Mouse (Mus musculus) bone marrow macrophage, adult 2 months (primary cell): Measurements from ENCODE around the gene Meiob.

Source experiments
- CTCF ChIP-seq: IDR thresholded peaks from 2 replicates; pipeline ENCODE4 v1.5.1; 2012; ENCODE audit warnings: low read depth, mild to moderate bottlenecking, low read length, moderate library complexity
- POLR2A ChIP-seq: IDR thresholded peaks from 2 replicates; pipeline ENCODE4 v1.6.1; 2012; ENCODE audit warnings: mild to moderate bottlenecking, low read depth, low read length, borderline replicate concordance

DNA sequence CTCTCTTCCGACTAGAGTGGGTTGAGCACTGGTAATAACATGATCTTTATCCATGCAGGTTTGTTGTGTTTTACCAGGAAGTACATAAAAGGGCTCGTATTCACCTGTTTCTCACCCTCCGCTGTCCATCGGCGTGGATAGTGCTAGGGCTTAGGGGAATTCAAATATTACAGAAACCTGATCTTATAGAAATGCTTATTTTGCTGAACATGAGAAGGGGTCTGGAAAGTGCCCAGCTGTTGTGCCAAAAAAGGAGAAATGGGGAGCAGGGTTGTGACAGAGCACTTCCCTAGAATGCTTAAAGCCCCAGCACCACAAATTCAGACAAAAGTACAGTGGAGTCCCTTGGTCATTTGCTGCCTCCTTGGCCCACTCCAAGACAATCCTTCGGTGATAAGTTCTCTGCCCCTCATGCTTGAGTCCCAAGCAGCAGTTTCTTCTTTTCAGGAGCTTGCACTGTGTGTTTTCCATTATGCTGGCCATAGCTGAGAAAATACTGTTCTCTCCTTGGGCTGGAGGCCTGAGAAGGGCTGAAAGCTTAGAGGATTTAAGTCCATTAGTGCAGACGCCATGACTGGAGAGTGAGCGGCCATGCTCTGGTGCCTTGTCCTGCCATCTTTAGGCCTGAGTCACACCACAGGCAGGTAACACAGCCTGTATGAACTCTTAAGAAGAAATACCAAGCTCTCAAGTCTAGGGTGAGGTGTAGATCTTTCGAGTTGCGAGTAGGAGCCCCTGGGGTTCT lies 47.5 kb downstream of the Meiob start:
- no peak for TF ChIP-seq POLR2A
- TF ChIP-seq CTCF = no peak
